Comparison of ENCODE assay signal across 23 mouse cellular contexts in genomic region chr3:95682878-95683277, GRCm38 (mm10). TPM values are rescaled to one million over a fixed set of nuclear protein-coding genes. Genes with fewer than 3 reads are reported as not detected.
DNase-seq lines count a peak whose midpoint lies in the region; ATAC-seq and TF ChIP-seq lines count a peak whose summit lies in the region.
"Had no signal": no experiment of that assay in that cellular context is flagged by ENCODE, and none has a peak within 500 bp of the region (broad histone marks: within the 10 kb centered on the region; RNA-seq: fewer than 3 reads in every experiment).

No protein-coding gene starts in this region.

- no peak overlapping the region for H3K27ac ChIP-seq in kidney, postnatal 0 days
- no peak overlapping the region for H3K27ac ChIP-seq in lung, postnatal 0 days (ENCODE audit: low read length)
- H3K27ac ChIP-seq: embryonic facial prominence, embryonic 13.5 days; heart, embryonic 13.5 days; hindbrain, postnatal 0 days; left cerebral cortex, adult 2 months; liver, embryonic 13.5 days; midbrain, embryonic 15.5 days; neural tube, embryonic 15.5 days had no signal

- H3K4me1 ChIP-seq in kidney, postnatal 0 days (replicated peaks; ENCODE audit: insufficient read depth, low read length), result peaks cover 30% of the 10 kb centered on the region
- peaks cover 2% of the 10 kb centered on the region; the same call in 1 of the 2 replicates for H3K4me1 ChIP-seq in lung, postnatal 0 days (ENCODE audit: insufficient read depth, low read depth, low read length)

- H3K4me3 ChIP-seq in kidney, postnatal 0 days (replicated peaks; ENCODE audit: low read depth, low read length), result no peak overlapping the region
- H3K4me3 ChIP-seq in lung, postnatal 0 days (ENCODE audit: low read depth, low read length), result no peak overlapping the region
- H3K4me3 ChIP-seq: embryonic facial prominence, embryonic 13.5 days; heart, embryonic 13.5 days; hindbrain, embryonic 10.5 days; left cerebral cortex, adult 2 months; liver, embryonic 13.5 days; midbrain, embryonic 15.5 days; myocyte; neural tube, embryonic 15.5 days had no signal

- peak; percentile 91 for DNase-seq in heart, adult 11 months
- no peak for DNase-seq in heart, adult 8-10 months (ENCODE audit: low spot score)
- no peak for DNase-seq in kidney, postnatal 0 days (ENCODE audit: low spot score)
- DNase-seq in kidney, postnatal 14 days, result no peak
- peak; percentile 41 for DNase-seq in lung, postnatal 0 days (ENCODE audit: low spot score)
- no peak for DNase-seq in lung, postnatal 25 days (ENCODE audit: low spot score)
- no peak for DNase-seq in cerebellum, adult 11 months
- DNase-seq: cerebellum, adult 9-11 months; gastrocnemius, postnatal 25 days; left cerebral cortex, postnatal 4 days; liver, embryonic 13.5 days; lung, postnatal 14 days; thymus, postnatal 36 days had no signal

- H3K9ac ChIP-seq in kidney, postnatal 0 days (ENCODE audit: low read depth, low read length), result no peak overlapping the region
- no peak overlapping the region for H3K9ac ChIP-seq in lung, postnatal 0 days (replicated peaks; ENCODE audit: low read depth)
- H3K9ac ChIP-seq: embryonic facial prominence, embryonic 13.5 days; heart, embryonic 13.5 days; liver, embryonic 13.5 days; midbrain, embryonic 15.5 days; neural tube, embryonic 15.5 days had no signal

- peak; percentile 22; the same call in 1 of the 2 replicates for TF ChIP-seq CTCF in kidney, postnatal 0 days (IDR thresholded peaks at IDR 0.05; ENCODE audit: low read depth)
- peak; percentile 48 for TF ChIP-seq CTCF in lung, postnatal 0 days (IDR thresholded peaks at IDR 0.05)

- no peak for ATAC-seq in kidney, postnatal 0 days (replicated peaks; ENCODE audit: low FRiP score, low read depth)
- no peak for ATAC-seq in lung, postnatal 0 days
- ATAC-seq: forebrain, embryonic 14.5 days; hindbrain, postnatal 0 days; midbrain, embryonic 15.5 days had no signal

- H3K9me3 ChIP-seq in kidney, postnatal 0 days (replicated peaks; ENCODE audit: low read length), result no peaks in the 10 kb centered on the region
- H3K9me3 ChIP-seq in lung, postnatal 0 days (ENCODE audit: low read length), result no peaks in the 10 kb centered on the region
- H3K9me3 ChIP-seq: embryonic facial prominence, embryonic 13.5 days; heart, embryonic 13.5 days; hindbrain, embryonic 10.5 days; liver, embryonic 13.5 days; midbrain, embryonic 15.5 days; neural tube, embryonic 15.5 days had no signal

- no peaks in the 10 kb centered on the region for H3K27me3 ChIP-seq in kidney, postnatal 0 days (ENCODE audit: insufficient read depth, low read length)
- H3K27me3 ChIP-seq in lung, postnatal 0 days (replicated peaks; ENCODE audit: insufficient read depth, low read length), result no peaks in the 10 kb centered on the region
- H3K27me3 ChIP-seq: embryonic facial prominence, embryonic 13.5 days; heart, embryonic 13.5 days; midbrain, embryonic 15.5 days; neural tube, embryonic 15.5 days had no signal

- TF ChIP-seq EP300 in lung, postnatal 0 days (IDR thresholded peaks at IDR 0.05), result no peak

- no peaks in the 10 kb centered on the region for H3K36me3 ChIP-seq in kidney, postnatal 0 days (ENCODE audit: insufficient read depth, low read length)
- H3K36me3 ChIP-seq in lung, postnatal 0 days (ENCODE audit: insufficient read depth, low read length), result no peaks in the 10 kb centered on the region; the same call in 1 of the 2 replicates
- H3K36me3 ChIP-seq: liver, embryonic 13.5 days; midbrain, embryonic 15.5 days; neural tube, embryonic 15.5 days had no signal

- 64% methylated on average over 5 of the region's 5 CpGs for WGBS in kidney, postnatal 0 days
- WGBS in lung, postnatal 0 days, result 54% methylated on average over 5 of the region's 5 CpGs

- H3K4me2 ChIP-seq in kidney, postnatal 0 days (ENCODE audit: low read length), result no peak overlapping the region
- no peak overlapping the region for H3K4me2 ChIP-seq in lung, postnatal 0 days (replicated peaks; ENCODE audit: low read depth, low read length)
- H3K4me2 ChIP-seq: embryonic facial prominence, embryonic 13.5 days; heart, embryonic 13.5 days; liver, embryonic 13.5 days; midbrain, embryonic 15.5 days; neural tube, embryonic 15.5 days had no signal

RNA-seq across cellular contexts. Expression of gene Adamtsl4, which starts 4.8 kb away (rescaled TPM):
- total RNA-seq in heart, adult 8-10 months (2022), result 10 to 100 TPM; 35.5 to 60.3 (median 45.4) TPM
- polyA plus RNA-seq in kidney, postnatal 0 days (2015; fragmentation: Nextera tagmentation; extraction: Ambion mirVana), result 3.6 TPM in 2 replicates
- polyA plus RNA-seq in lung, postnatal 0 days (2015; fragmentation: Nextera tagmentation; extraction: Ambion mirVana), result 11.8 and 13.2 TPM in 2 replicates
- total RNA-seq: megakaryocyte-erythroid progenitor cell, adult 5-6 weeks had no signal

RNA-seq across cellular contexts. Expression of gene Mcl1, which starts 24.3 kb away (rescaled TPM):
- total RNA-seq in heart, adult 8-10 months (2022), result 100 to 1,000 TPM; 123 to 159 (median 134) TPM
- 60.9 and 70.2 TPM in 2 replicates for polyA plus RNA-seq in kidney, postnatal 0 days (2015; fragmentation: Nextera tagmentation; extraction: Ambion mirVana)
- polyA plus RNA-seq in lung, postnatal 0 days (2015; fragmentation: Nextera tagmentation; extraction: Ambion mirVana), result 99.6 and 101 TPM in 2 replicates

RNA-seq across cellular contexts. Expression of gene Ecm1, which starts 56.5 kb away (rescaled TPM):
- total RNA-seq in heart, adult 8-10 months (2022), result 10 to 100 TPM; 36.6 to 76.5 (median 42.3) TPM
- polyA plus RNA-seq in kidney, postnatal 0 days (2015; fragmentation: Nextera tagmentation; extraction: Ambion mirVana), result 173 and 178 TPM in 2 replicates
- polyA plus RNA-seq in lung, postnatal 0 days (2015; fragmentation: Nextera tagmentation; extraction: Ambion mirVana), result 94.3 and 107 TPM in 2 replicates

RNA-seq across cellular contexts. Expression of gene Ensa, which starts 58.1 kb away (rescaled TPM):
- total RNA-seq in heart, adult 8-10 months (2022), result 10 to 100 TPM; 77.2 to 84.9 (median 80.6) TPM
- 53.8 and 57.3 TPM in 2 replicates for polyA plus RNA-seq in kidney, postnatal 0 days (2015; fragmentation: Nextera tagmentation; extraction: Ambion mirVana)
- polyA plus RNA-seq in lung, postnatal 0 days (2015; fragmentation: Nextera tagmentation; extraction: Ambion mirVana), result 48.2 and 52.0 TPM in 2 replicates

Comparison
In these comparisons a context has a peak if more than half of its experiments do, and no peak if none do; other contexts are left out.
1. DNase-seq: peak in heart, adult 11 months (single experiment) and lung, postnatal 0 days (single experiment); none in heart, adult 8-10 months (single experiment), kidney, postnatal 0 days (single experiment), kidney, postnatal 14 days (single experiment), lung, postnatal 25 days (single experiment) and cerebellum, adult 11 months (single experiment).